Mouse (Mus musculus): Measurements from ENCODE around the gene Jtb.

Gene Jtb

GRCm38 (mm10) chr3:90215825-90216380 lies 15.5 kb upstream of the Jtb start:
- Histone ChIP-seq H3K27me3 (ENCODE audit: insufficient read depth, low read length) (no peaks in the 10 kb centered on the region), H3K4me3 (replicated peaks; ENCODE audit: low read length) (no peak overlapping the region), H3K36me3 (ENCODE audit: insufficient read depth, low read length) (peaks cover 22% of the 10 kb centered on the region), H3K9me3 (ENCODE audit: low read length) (no peaks in the 10 kb centered on the region), H3K4me1 (replicated peaks; ENCODE audit: low read depth, low read length) (peaks cover 49% of the 10 kb centered on the region)
- TF ChIP-seq NANOG (IDR thresholded peaks at IDR 0.05; ENCODE audit: borderline replicate concordance, low read length) (no peak), CTCF (conservative IDR thresholded peaks at IDR 0.05; ENCODE audit: low read length) (peak; percentile 3; the same call in 1 of the 2 replicates)

GRCm38 (mm10) chr3:90220088-90220487 lies 11.3 kb upstream of the Jtb start:
- H3K9me3 ChIP-seq (ENCODE audit: low read length), result no peaks in the 10 kb centered on the region
- H3K4me3 ChIP-seq (replicated peaks; ENCODE audit: low read length), result peak overlapping the region; percentile 74
- peaks cover 52% of the 10 kb centered on the region for H3K4me1 ChIP-seq (replicated peaks; ENCODE audit: low read depth, low read length)
- H3K36me3 ChIP-seq (ENCODE audit: insufficient read depth, low read length), result no peaks in the 10 kb centered on the region
- TF ChIP-seq NANOG (IDR thresholded peaks at IDR 0.05; ENCODE audit: borderline replicate concordance, low read length) (no peak), CTCF (conservative IDR thresholded peaks at IDR 0.05; ENCODE audit: low read length) (peak; percentile 56), POU5F1 (IDR thresholded peaks at IDR 0.05; ENCODE audit: borderline replicate concordance, low read length) (no peak)
- H3K27me3 ChIP-seq (ENCODE audit: insufficient read depth, low read length), result peaks cover 3% of the 10 kb centered on the region; the same call in 1 of the 2 replicates

GRCm38 (mm10) chr3:90220531-90220951 lies 10.9 kb upstream of the Jtb start:
- Histone ChIP-seq H3K4me1 (replicated peaks; ENCODE audit: low read depth, low read length) (peaks cover 52% of the 10 kb centered on the region), H3K4me3 (replicated peaks; ENCODE audit: low read length) (peak overlapping the region; percentile 74), H3K36me3 (ENCODE audit: insufficient read depth, low read length) (no peaks in the 10 kb centered on the region), H3K9me3 (ENCODE audit: low read length) (no peaks in the 10 kb centered on the region), H3K27me3 (ENCODE audit: insufficient read depth, low read length) (peaks cover 3% of the 10 kb centered on the region; the same call in 1 of the 2 replicates)
- TF ChIP-seq POU5F1 (IDR thresholded peaks at IDR 0.05; ENCODE audit: borderline replicate concordance, low read length), result no peak

- Histone ChIP-seq H3K36me3 (ENCODE audit: insufficient read depth, low read length) (no peaks in the 10 kb centered on the region), H3K4me3 (replicated peaks; ENCODE audit: low read length) (peak overlapping the region; percentile 74), H3K4me1 (replicated peaks; ENCODE audit: low read depth, low read length) (peaks cover 55% of the 10 kb centered on the region), H3K27me3 (ENCODE audit: insufficient read depth, low read length) (peaks cover 3% of the 10 kb centered on the region; the same call in 1 of the 2 replicates), H3K9me3 (ENCODE audit: low read length) (no peaks in the 10 kb centered on the region)
- TF ChIP-seq CTCF (conservative IDR thresholded peaks at IDR 0.05; ENCODE audit: low read length) (no peak), NANOG (IDR thresholded peaks at IDR 0.05; ENCODE audit: borderline replicate concordance, low read length) (no peak), POU5F1 (IDR thresholded peaks at IDR 0.05; ENCODE audit: borderline replicate concordance, low read length) (no peak)
These were observed 10.3 kb upstream of the Jtb start for GRCm38 (mm10) chr3:90221123-90221522.

GRCm38 (mm10) chr3:90222455-90222854 lies 8.9 kb upstream of the Jtb start:
- no peak for TF ChIP-seq POU5F1 (IDR thresholded peaks at IDR 0.05; ENCODE audit: borderline replicate concordance, low read length)
- no peak for TF ChIP-seq CTCF (conservative IDR thresholded peaks at IDR 0.05; ENCODE audit: low read length)
- TF ChIP-seq NANOG (IDR thresholded peaks at IDR 0.05; ENCODE audit: borderline replicate concordance, low read length), result no peak
- H3K4me1 ChIP-seq (replicated peaks; ENCODE audit: low read depth, low read length), result peaks cover 55% of the 10 kb centered on the region
- no peaks in the 10 kb centered on the region for H3K9me3 ChIP-seq (ENCODE audit: low read length)
- H3K4me3 ChIP-seq (replicated peaks; ENCODE audit: low read length), result no peak overlapping the region
- H3K36me3 ChIP-seq (ENCODE audit: insufficient read depth, low read length), result no peaks in the 10 kb centered on the region
- H3K27me3 ChIP-seq (ENCODE audit: insufficient read depth, low read length), result peaks cover 3% of the 10 kb centered on the region; the same call in 1 of the 2 replicates

- H3K9me3 ChIP-seq (ENCODE audit: low read length), result no peaks in the 10 kb centered on the region
- no peak overlapping the region for H3K4me3 ChIP-seq (replicated peaks; ENCODE audit: low read length)
- H3K4me1 ChIP-seq (replicated peaks; ENCODE audit: low read depth, low read length), result peaks cover 55% of the 10 kb centered on the region
- no peaks in the 10 kb centered on the region for H3K36me3 ChIP-seq (ENCODE audit: insufficient read depth, low read length)
- no peak for TF ChIP-seq POU5F1 (IDR thresholded peaks at IDR 0.05; ENCODE audit: borderline replicate concordance, low read length)
- no peak for TF ChIP-seq CTCF (conservative IDR thresholded peaks at IDR 0.05; ENCODE audit: low read length)
- no peak for TF ChIP-seq NANOG (IDR thresholded peaks at IDR 0.05; ENCODE audit: borderline replicate concordance, low read length)
- peaks cover 3% of the 10 kb centered on the region; the same call in 1 of the 2 replicates for H3K27me3 ChIP-seq (ENCODE audit: insufficient read depth, low read length)
These were observed 8.5 kb upstream of the Jtb start for GRCm38 (mm10) chr3:90222941-90223340.

- H3K36me3 ChIP-seq (ENCODE audit: insufficient read depth, low read length), result no peaks in the 10 kb centered on the region
- peaks cover 3% of the 10 kb centered on the region; the same call in 1 of the 2 replicates for H3K27me3 ChIP-seq (ENCODE audit: insufficient read depth, low read length)
- no peak overlapping the region for H3K4me3 ChIP-seq (replicated peaks; ENCODE audit: low read length)
- peaks cover 60% of the 10 kb centered on the region for H3K4me1 ChIP-seq (replicated peaks; ENCODE audit: low read depth, low read length)
- H3K9me3 ChIP-seq (ENCODE audit: low read length), result no peaks in the 10 kb centered on the region
- TF ChIP-seq CTCF (conservative IDR thresholded peaks at IDR 0.05; ENCODE audit: low read length) (peak; percentile 48), NANOG (IDR thresholded peaks at IDR 0.05; ENCODE audit: borderline replicate concordance, low read length) (no peak), POU5F1 (IDR thresholded peaks at IDR 0.05; ENCODE audit: borderline replicate concordance, low read length) (no peak)
These were observed 7.1 kb upstream of the Jtb start for GRCm38 (mm10) chr3:90224331-90224730.

GRCm38 (mm10) chr3:90231075-90231474 lies 322 bp upstream of the Jtb start:
- Histone ChIP-seq H3K4me3 (replicated peaks; ENCODE audit: low read length) (peak overlapping the region; percentile 91), H3K9me3 (ENCODE audit: low read length) (no peaks in the 10 kb centered on the region), H3K36me3 (ENCODE audit: insufficient read depth, low read length) (peaks cover 25% of the 10 kb centered on the region), H3K27me3 (ENCODE audit: insufficient read depth, low read length) (no peaks in the 10 kb centered on the region), H3K4me1 (replicated peaks; ENCODE audit: low read depth, low read length) (peaks cover 26% of the 10 kb centered on the region)
- TF ChIP-seq POU5F1 (IDR thresholded peaks at IDR 0.05; ENCODE audit: borderline replicate concordance, low read length) (no peak), NANOG (IDR thresholded peaks at IDR 0.05; ENCODE audit: borderline replicate concordance, low read length) (no peak), CTCF (conservative IDR thresholded peaks at IDR 0.05; ENCODE audit: low read length) (no peak)

- peaks cover 12% of the 10 kb centered on the region for H3K27me3 ChIP-seq (ENCODE audit: insufficient read depth, low read length)
- H3K36me3 ChIP-seq (ENCODE audit: insufficient read depth, low read length), result peaks cover 4% of the 10 kb centered on the region
- no peak overlapping the region for H3K4me3 ChIP-seq (replicated peaks; ENCODE audit: low read length)
- peaks cover 34% of the 10 kb centered on the region for H3K4me1 ChIP-seq (replicated peaks; ENCODE audit: low read depth, low read length)
- H3K9me3 ChIP-seq (ENCODE audit: low read length), result no peaks in the 10 kb centered on the region
- no peak for TF ChIP-seq NANOG (IDR thresholded peaks at IDR 0.05; ENCODE audit: borderline replicate concordance, low read length)
- TF ChIP-seq CTCF (conservative IDR thresholded peaks at IDR 0.05; ENCODE audit: low read length), result no peak
- TF ChIP-seq POU5F1 (IDR thresholded peaks at IDR 0.05; ENCODE audit: borderline replicate concordance, low read length), result no peak
These were observed 9.9 kb downstream of the Jtb start for GRCm38 (mm10) chr3:90241251-90241650.

Measured in E14TG2a.4 (cell line).